Mouse (Mus musculus) bone marrow macrophage, adult 2 months (primary cell): Measurements from ENCODE around the gene Cisd3. TPM values are rescaled to one million over a fixed set of nuclear protein-coding genes. Genes with fewer than 3 reads are reported as not detected.
A peak's percentile ranks its signal among the peaks of the same experiment; 100 is the strongest.

Experiments
- H3K27ac ChIP-seq: 2 replicates; pipeline ENCODE4 v1.5.1; 2012; ENCODE audit warnings: low read depth, low read length; ENCODE audit not compliant: insufficient read depth
- H3K4me1 ChIP-seq: 2 replicates; pipeline ENCODE4 v1.6.1; 2012; ENCODE audit warnings: low read length; ENCODE audit not compliant: control insufficient read depth, insufficient read depth
- H3K4me3 ChIP-seq: 2 replicates; pipeline ENCODE4 v1.5.1; 2012; ENCODE audit warnings: mild to moderate bottlenecking, low read length, moderate library complexity; ENCODE audit not compliant: insufficient read depth
- CTCF ChIP-seq: IDR thresholded peaks from 2 replicates; pipeline ENCODE4 v1.5.1; 2012; ENCODE audit warnings: low read depth, mild to moderate bottlenecking, low read length, moderate library complexity
- POLR2A ChIP-seq: IDR thresholded peaks from 2 replicates; pipeline ENCODE4 v1.6.1; 2012; ENCODE audit warnings: mild to moderate bottlenecking, low read depth, low read length, borderline replicate concordance
- polyA plus RNA-seq: library from polyadenylated mRNA; stranded (reverse); fragments of >200 nt; gene quantifications from 2 replicates; pipeline ENCODE4 v1.2.4, GENCODE M21; 2012; ENCODE audit not compliant: missing spikeins, insufficient read depth, insufficient read length

Cisd3 gene
- polyA plus RNA-seq, 1 experiment = 45.2 TPM

DNA sequence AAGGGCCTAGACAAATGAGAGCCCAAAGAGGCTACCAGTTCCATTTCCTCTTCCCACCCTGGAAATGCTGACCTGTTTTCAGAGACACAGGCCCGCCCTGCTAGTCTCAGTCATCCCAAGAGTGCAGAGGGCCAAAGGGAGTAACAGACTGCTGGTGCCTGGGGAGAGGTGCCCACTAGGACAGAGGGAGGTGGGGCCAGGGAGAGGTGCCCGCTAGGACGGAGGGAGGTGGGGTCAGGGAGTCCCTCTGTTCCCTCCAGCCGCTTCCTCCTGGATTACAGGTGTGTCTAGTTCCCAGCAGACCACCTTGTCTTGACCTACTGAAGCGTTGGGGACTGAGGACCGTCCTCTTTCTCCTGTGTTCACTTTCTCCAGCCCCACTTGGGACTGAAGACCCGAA, 860 bp upstream of the Cisd3 start:
- peak overlapping the region; percentile 17; the same call in 1 of the 2 replicates for H3K27ac ChIP-seq
- TF ChIP-seq POLR2A (no peak), CTCF (no peak)
- H3K4me3 ChIP-seq = no peak overlapping the region
- H3K4me1 ChIP-seq = peaks cover 27% of the 10 kb centered on the region

DNA sequence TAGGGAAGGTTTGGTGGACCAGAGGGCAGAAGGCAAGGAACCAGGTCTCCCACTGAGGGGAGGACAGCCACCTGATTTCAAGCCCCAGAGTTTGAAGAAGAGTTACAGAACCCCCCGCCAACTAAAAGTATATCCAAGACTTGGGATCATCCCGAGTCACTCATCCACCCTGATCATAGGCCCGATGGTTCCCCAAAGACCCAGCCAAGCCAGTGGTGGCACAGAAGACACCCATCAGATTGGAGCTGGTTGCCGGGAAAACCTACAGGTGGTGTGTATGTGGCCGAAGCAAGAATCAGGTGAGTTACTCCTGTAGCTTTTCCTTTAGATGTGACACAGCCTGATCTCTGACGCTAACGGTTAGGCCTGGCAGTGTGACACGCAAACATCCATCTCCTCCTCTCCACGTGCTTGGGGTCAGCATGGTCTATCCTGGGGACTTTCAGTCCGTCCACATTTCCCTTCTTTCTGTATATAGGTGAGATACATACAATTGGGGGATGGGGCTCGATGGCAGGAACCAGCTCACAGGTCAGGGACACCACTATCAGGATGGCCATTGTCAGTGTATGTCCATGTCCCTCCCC, 789 bp downstream of the Cisd3 start:
- no peak overlapping the region for H3K27ac ChIP-seq

GRCm38 (mm10) chr11:97687061-97687460, 1.4 kb downstream of the Cisd3 start:
- H3K27ac ChIP-seq = no peak overlapping the region
- TF ChIP-seq CTCF (no peak), POLR2A (no peak)
- H3K4me3 ChIP-seq = no peak overlapping the region
- peaks cover 27% of the 10 kb centered on the region for H3K4me1 ChIP-seq

More for the DNA sequence above, 789 bp downstream of the Cisd3 start:
- TF ChIP-seq POLR2A = no peak
- TF ChIP-seq CTCF = no peak
- Histone ChIP-seq H3K4me1 (peaks cover 27% of the 10 kb centered on the region), H3K4me3 (peak overlapping the region; percentile 60)

DNA sequence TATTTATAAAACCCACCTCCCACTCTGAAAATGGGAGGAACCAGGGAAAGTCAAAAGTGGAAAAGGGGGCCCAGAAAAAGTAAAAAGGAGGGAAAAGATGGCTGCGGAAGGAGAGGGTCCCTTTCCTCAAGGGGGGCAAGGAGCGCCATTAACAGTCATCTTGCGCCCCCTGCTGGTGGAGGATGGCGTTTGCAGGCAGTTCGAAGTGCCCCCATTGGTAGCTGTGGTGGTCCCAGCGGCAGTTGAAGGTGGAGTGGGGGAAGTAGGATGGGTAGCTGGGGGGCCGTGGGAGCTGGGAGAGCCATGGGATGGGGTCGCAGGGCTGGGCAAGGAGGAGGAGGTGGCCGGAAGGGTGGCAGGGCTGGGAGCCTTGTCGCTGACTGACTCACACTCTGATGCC, 4.2 kb downstream of the Cisd3 start:
- Histone ChIP-seq H3K27ac (no peak overlapping the region), H3K4me3 (no peak overlapping the region), H3K4me1 (peaks cover 15% of the 10 kb centered on the region)
- TF ChIP-seq CTCF = peak; percentile 99
- TF ChIP-seq POLR2A = no peak

DNA sequence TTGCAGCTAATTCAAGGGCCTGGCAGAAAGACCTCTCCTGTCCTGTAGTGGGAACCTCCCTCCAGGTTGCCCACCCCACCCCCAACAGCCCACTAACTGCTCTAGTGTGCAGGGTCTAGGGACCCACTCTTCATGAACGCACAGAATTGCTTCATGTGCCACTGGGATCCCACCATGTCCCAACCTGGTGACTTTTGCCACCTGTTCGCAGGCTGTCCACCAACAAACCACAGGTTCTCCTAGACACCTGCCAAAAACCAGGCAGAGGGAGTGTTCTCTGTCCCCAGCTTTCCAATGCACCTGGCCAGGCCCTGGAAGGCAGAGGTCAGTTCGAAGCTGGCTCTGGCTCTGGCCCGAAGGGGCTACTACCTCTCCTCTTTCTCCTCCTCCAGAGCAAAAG, 8.8 kb downstream of the Cisd3 start:
- Histone ChIP-seq H3K27ac (no peak overlapping the region), H3K4me3 (no peak overlapping the region), H3K4me1 (peaks cover 4% of the 10 kb centered on the region; the same call in 1 of the 2 replicates)
- no peak for TF ChIP-seq CTCF
- TF ChIP-seq POLR2A = no peak

DNA sequence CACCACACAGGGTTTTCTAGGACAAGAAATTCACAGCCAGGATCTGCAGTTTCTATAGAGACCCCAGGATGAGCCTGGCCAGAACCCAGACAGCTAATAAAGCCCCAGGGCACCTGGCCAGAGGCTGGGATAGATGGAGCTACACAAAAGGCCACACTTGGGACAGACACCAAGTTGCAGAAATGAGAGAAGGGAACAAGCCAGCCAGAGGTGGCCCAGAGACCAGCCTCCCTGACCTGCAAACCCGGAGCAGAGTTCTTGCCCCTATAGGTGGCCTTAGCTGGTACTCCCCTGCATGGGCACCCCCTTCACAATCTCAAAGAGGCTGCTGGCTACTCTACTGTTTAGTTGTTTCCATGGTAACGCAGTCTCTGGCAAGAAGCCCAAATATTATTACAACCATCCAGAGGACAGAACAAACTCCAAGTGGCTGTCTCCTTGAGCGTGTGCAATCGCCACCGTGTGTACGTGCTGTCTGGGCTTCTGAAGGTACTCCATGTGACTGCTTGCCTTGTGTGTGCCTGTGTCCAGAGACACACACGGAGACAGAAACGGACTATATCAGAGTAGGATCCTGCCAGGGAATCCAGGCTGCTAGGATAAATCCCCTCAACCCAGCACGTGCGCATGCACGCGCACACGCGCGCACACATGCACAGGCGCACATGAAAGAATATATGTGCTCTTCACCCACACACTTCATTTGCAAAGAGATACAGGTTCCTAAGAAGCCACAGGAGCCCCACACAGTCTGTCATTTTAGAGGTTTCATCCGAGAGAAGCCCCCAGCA, 9.5 kb downstream of the Cisd3 start:
- Histone ChIP-seq H3K4me3 (no peak overlapping the region), H3K27ac (no peak overlapping the region), H3K4me1 (peaks cover 4% of the 10 kb centered on the region; the same call in 1 of the 2 replicates)
- TF ChIP-seq CTCF (no peak), POLR2A (no peak)

DNA sequence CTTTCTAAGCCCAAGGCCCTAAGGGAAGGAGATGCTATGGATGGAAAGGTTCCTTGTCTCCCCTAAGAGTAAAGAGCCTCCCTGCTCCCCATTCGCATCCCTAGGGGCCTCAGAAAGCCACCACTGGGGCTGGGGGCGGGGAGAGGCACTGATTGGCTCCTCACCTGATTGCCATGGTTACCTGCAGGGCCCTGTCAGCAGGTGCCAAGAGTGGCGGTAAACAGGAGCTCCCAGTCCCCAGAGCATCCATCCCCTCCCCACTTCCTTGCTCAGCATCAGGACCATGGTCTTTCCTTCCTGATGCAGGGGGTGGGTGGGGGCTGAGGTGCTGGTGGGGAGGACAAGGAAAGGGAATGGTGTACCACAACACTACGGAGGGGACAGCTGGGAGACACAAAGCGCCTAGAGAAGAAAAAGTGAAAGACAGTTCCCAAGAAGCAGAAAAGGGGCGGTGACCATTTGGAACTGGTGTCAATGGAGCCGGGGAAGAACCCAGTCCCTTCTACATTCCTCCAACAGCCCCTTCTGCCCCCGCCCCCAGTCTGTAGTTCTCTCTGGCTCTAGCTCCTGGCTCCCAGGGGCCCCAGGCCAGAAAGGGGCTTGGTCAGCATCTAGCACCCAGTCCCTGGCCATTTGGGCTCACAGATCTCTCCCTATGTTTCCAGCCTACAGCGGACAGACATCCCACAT, 10.2 kb downstream of the Cisd3 start:
- H3K27ac ChIP-seq = no peak overlapping the region
- TF ChIP-seq CTCF = no peak
- TF ChIP-seq POLR2A = no peak
- no peak overlapping the region for H3K4me3 ChIP-seq
- H3K4me1 ChIP-seq = peaks cover 5% of the 10 kb centered on the region; the same call in 1 of the 2 replicates

GRCm38 (mm10) chr11:97696669-97697068, 11.0 kb downstream of the Cisd3 start:
- no peak overlapping the region for H3K27ac ChIP-seq
- peaks cover 13% of the 10 kb centered on the region for H3K4me1 ChIP-seq
- H3K4me3 ChIP-seq = no peak overlapping the region
- no peak for TF ChIP-seq CTCF
- no peak for TF ChIP-seq POLR2A

- Histone ChIP-seq H3K27ac (no peak overlapping the region), H3K4me3 (no peak overlapping the region), H3K4me1 (peaks cover 18% of the 10 kb centered on the region)
- no peak for TF ChIP-seq CTCF
- no peak for TF ChIP-seq POLR2A
Measured at GRCm38 (mm10) chr11:97697199-97697890, 11.7 kb downstream of the Cisd3 start.
